Mouse (Mus musculus): ENCODE measurements around the gene Dnah2.

- TF ChIP-seq CTCF (IDR thresholded peaks at IDR 0.05; ENCODE audit: low read depth) (no peak), EP300 (IDR thresholded peaks at IDR 0.05; ENCODE audit: low read depth) (no peak)
Measured at GRCm38 (mm10) chr11:69396772-69397171, 152.1 kb downstream of the Dnah2 start.

Data from liver, embryonic 14.5 days (tissue).